Mouse (Mus musculus): ENCODE measurements around the gene Olfr640. TPM values are rescaled to one million over a fixed set of nuclear protein-coding genes. Genes with fewer than 3 reads are reported as not detected.

Olfr640 gene
- total and polyA plus RNA-seq, 3 experiments: not detected

- H3K79me2 ChIP-seq (replicated peaks; ENCODE audit: control insufficient read depth, extremely low read depth, insufficient read depth, poor library complexity, severe bottlenecking): no peaks in the 10 kb centered on the region
- DNase-seq (ENCODE audit: extremely low read depth): no peak
- H3K4me3 ChIP-seq (replicated peaks in 1 of 3; ENCODE audit: low read depth in 2 of 3, low read length in 2 of 3, poor library complexity in 1 of 3): no peak within 1 kb of the TSS
- no peaks in the 10 kb centered on the region for H3K9me3 ChIP-seq (replicated peaks; ENCODE audit: low read length)
- H3K27me3 ChIP-seq (replicated peaks): no peaks in the 10 kb centered on the region
- no peak within 1 kb of the TSS for H3K9ac ChIP-seq (ENCODE audit: insufficient read depth, low read depth)
- H3K4me2 ChIP-seq (ENCODE audit: insufficient read depth, low read depth, poor library complexity, severe bottlenecking): no peak within 1 kb of the TSS
- H3K4me1 ChIP-seq (ENCODE audit: control insufficient read depth in 1 of 2, insufficient read depth in 2 of 2): no peaks in the 10 kb centered on the region
- dilution Hi-C loops (cut with MboI; ENCODE audit: extremely low pct_ligation_motif_present, extremely low pct_unique_long_range_greater_than_20kb, low sequenced_read_pairs) (no loop called here), in situ Hi-C loops (cut with MboI; ENCODE audit: low pct_ligation_motif_present, low pct_unique_long_range_greater_than_20kb, low sequenced_read_pairs) (no loop called here)
- TF ChIP-seq HCFC1 (IDR thresholded peaks at IDR 0.05; ENCODE audit: low read depth, low read length): no peak
- TF ChIP-seq ZC3H11A (IDR thresholded peaks at IDR 0.05; ENCODE audit: low read depth, low read length): no peak
- TF ChIP-seq PAX5 (IDR thresholded peaks at IDR 0.05; ENCODE audit: low read length): no peak
- no peak for TF ChIP-seq JUN (IDR thresholded peaks at IDR 0.05; ENCODE audit: insufficient read depth, low read depth, low read length)
- TF ChIP-seq BHLHE40 (IDR thresholded peaks at IDR 0.05; ENCODE audit: low read depth, low read length): no peak
- no peak for TF ChIP-seq GABPA (IDR thresholded peaks at IDR 0.05; ENCODE audit: insufficient replicate concordance, low read depth, low read length)
- TF ChIP-seq ELF1 (IDR thresholded peaks at IDR 0.05; ENCODE audit: low read depth, low read length): no peak
- no peak for TF ChIP-seq ZKSCAN1 (IDR thresholded peaks at IDR 0.05; ENCODE audit: borderline replicate concordance, low read depth, low read length)
- TF ChIP-seq MAFK (IDR thresholded peaks at IDR 0.05; ENCODE audit: insufficient replicate concordance, low read length): no peak
- no peak for TF ChIP-seq MEF2A (IDR thresholded peaks at IDR 0.05; ENCODE audit: borderline replicate concordance, low read depth, low read length)
- no peak within 1 kb of the TSS for H3K27ac ChIP-seq (ENCODE audit: insufficient read depth, low read depth)
- H3K36me3 ChIP-seq (replicated peaks in 1 of 2; ENCODE audit: control insufficient read depth in 1 of 2, insufficient read depth in 1 of 2, low read length in 1 of 2): no peaks in the 10 kb centered on the region
Measured at GRCm38 (mm10) chr7:104061345-104061744, 36.0 kb upstream of the Olfr640 start, which contains the start of gene 4930516K23Rik. Gene 4930516K23Rik (minus strand): TSS chr7:104061445.

GRCm38 (mm10) chr7:104059215-104059614, 33.8 kb upstream of the Olfr640 start:
- H3K27me3 ChIP-seq (replicated peaks): no peaks in the 10 kb centered on the region
- H3K4me3 ChIP-seq (replicated peaks in 1 of 3; ENCODE audit: low read depth in 2 of 3, low read length in 2 of 3, poor library complexity in 1 of 3): no peak overlapping the region
- H3K79me2 ChIP-seq (replicated peaks; ENCODE audit: control insufficient read depth, extremely low read depth, insufficient read depth, poor library complexity, severe bottlenecking): no peaks in the 10 kb centered on the region
- no peak for DNase-seq (ENCODE audit: extremely low read depth)
- in situ Hi-C loops (cut with MboI; ENCODE audit: low pct_ligation_motif_present, low pct_unique_long_range_greater_than_20kb, low sequenced_read_pairs): no loop called here
- TF ChIP-seq ZC3H11A (IDR thresholded peaks at IDR 0.05; ENCODE audit: low read depth, low read length): no peak
- no peak for TF ChIP-seq SMC3 (IDR thresholded peaks at IDR 0.05; ENCODE audit: low read depth, low read length)
- TF ChIP-seq TBP (conservative IDR thresholded peaks at IDR 0.05; ENCODE audit: low read depth, low read length): no peak
- no peak for TF ChIP-seq ETS1 (conservative IDR thresholded peaks at IDR 0.05; ENCODE audit: low read depth, low read length)
- TF ChIP-seq KAT2A (IDR thresholded peaks at IDR 0.05; ENCODE audit: insufficient replicate concordance, low read length): no peak
- TF ChIP-seq POLR2AphosphoS2 (IDR thresholded peaks at IDR 0.05; ENCODE audit: low read depth, low read length): no peak
- no peak for TF ChIP-seq NRF1 (IDR thresholded peaks at IDR 0.05; ENCODE audit: low read depth, low read length)
- TF ChIP-seq POLR2A (IDR thresholded peaks at IDR 0.05; ENCODE audit: low read depth, low read length): no peak
- TF ChIP-seq CHD1 (IDR thresholded peaks at IDR 0.05; ENCODE audit: low read depth, low read length): no peak
- no peak for TF ChIP-seq USF2 (conservative IDR thresholded peaks at IDR 0.05; ENCODE audit: low read depth, low read length)
- no peak for TF ChIP-seq GABPA (IDR thresholded peaks at IDR 0.05; ENCODE audit: insufficient replicate concordance, low read depth, low read length)
- no peak for TF ChIP-seq MEF2A (IDR thresholded peaks at IDR 0.05; ENCODE audit: borderline replicate concordance, low read depth, low read length)
- TF ChIP-seq MYC (IDR thresholded peaks at IDR 0.05; ENCODE audit: low read depth, low read length): no peak
- no peak for TF ChIP-seq EP300 (IDR thresholded peaks at IDR 0.05; ENCODE audit: low read length)
- no peak for TF ChIP-seq MAFK (IDR thresholded peaks at IDR 0.05; ENCODE audit: insufficient replicate concordance, low read length)
- no peak for TF ChIP-seq JUN (IDR thresholded peaks at IDR 0.05; ENCODE audit: insufficient read depth, low read depth, low read length)
- TF ChIP-seq BHLHE40 (IDR thresholded peaks at IDR 0.05; ENCODE audit: low read depth, low read length): no peak
- no peak for TF ChIP-seq RAD21 (IDR thresholded peaks at IDR 0.05; ENCODE audit: low read depth, low read length)
- no peak overlapping the region for H3K27ac ChIP-seq (ENCODE audit: insufficient read depth, low read depth)
- H3K9me3 ChIP-seq (replicated peaks; ENCODE audit: low read length): no peaks in the 10 kb centered on the region
- H3K9ac ChIP-seq (ENCODE audit: insufficient read depth, low read depth): no peak overlapping the region
- dilution Hi-C loops (cut with MboI; ENCODE audit: extremely low pct_ligation_motif_present, extremely low pct_unique_long_range_greater_than_20kb, low sequenced_read_pairs): no loop called here
- no peaks in the 10 kb centered on the region for H3K36me3 ChIP-seq (replicated peaks in 1 of 2; ENCODE audit: control insufficient read depth in 1 of 2, insufficient read depth in 1 of 2, low read length in 1 of 2)
- H3K4me1 ChIP-seq (ENCODE audit: control insufficient read depth in 1 of 2, insufficient read depth in 2 of 2): no peaks in the 10 kb centered on the region
- H3K4me2 ChIP-seq (ENCODE audit: insufficient read depth, low read depth, poor library complexity, severe bottlenecking): no peak overlapping the region
